Mouse (Mus musculus): Measurements from ENCODE around the gene Supt4a.

The Supt4a gene

GRCm38 (mm10) chr11:87737175-87737740, at the start of gene Supt4a:
Gene Supt4a, plus strand, starts transcription at chr11:87737552.
- peak; percentile 93 to 95 for DNase-seq (ENCODE audit: low spot score in 2 of 2)

GRCm38 (mm10) chr11:87688478-87689203, 48.7 kb upstream of the Supt4a start:
- no peak for DNase-seq (ENCODE audit: low spot score in 2 of 2)

- DNase-seq (ENCODE audit: low spot score in 2 of 2): peak; percentile 42 to 63
These were observed 47.9 kb upstream of the Supt4a start for GRCm38 (mm10) chr11:87689402-87689808.

DNA sequence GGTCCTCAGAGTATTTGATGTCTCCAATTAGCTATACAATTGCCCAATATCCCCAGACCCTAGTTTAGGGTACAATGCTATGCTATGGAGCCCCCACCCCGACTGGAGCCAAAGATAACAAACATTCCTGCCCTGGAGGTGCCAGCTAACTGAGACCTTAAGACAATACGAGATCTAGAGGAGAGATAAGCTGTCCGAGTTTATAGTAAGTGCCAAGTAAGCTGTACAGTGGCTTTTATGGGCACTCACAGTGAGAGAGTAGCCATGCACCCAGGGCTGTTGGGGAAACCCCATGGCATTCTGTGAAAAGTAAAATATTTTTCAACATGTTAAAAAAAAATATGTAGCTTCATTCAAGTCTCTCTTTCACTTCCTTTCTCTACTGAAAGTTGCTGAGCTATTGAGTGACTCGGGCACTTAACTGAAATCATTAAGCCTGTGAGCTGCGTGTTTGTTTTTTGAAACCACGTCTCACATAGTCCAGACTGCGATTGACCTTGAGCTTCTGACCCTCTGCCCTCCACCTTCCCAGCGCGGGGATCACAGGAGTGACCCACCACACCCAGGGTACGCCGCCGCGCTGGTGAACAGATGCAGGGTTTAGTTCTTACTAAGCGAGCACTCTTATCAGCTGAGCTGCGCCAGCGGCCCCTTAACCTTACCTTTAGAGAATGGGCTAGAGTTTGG, 47.2 kb upstream of the Supt4a start:
- DNase-seq (ENCODE audit: low spot score in 2 of 2): no peak

GRCm38 (mm10) chr11:87697131-87697682, 40.1 kb upstream of the Supt4a start:
- DNase-seq (ENCODE audit: low spot score in 2 of 2): peak in 1 of 2 experiments; percentile 14

- no peak for DNase-seq (ENCODE audit: low spot score in 2 of 2)
These were observed 39.2 kb upstream of the Supt4a start for GRCm38 (mm10) chr11:87698126-87698525.

- DNase-seq (ENCODE audit: low spot score in 2 of 2): no peak
These were observed 36.2 kb upstream of the Supt4a start for GRCm38 (mm10) chr11:87701108-87701507.

GRCm38 (mm10) chr11:87701877-87702620, 35.3 kb upstream of the Supt4a start:
- DNase-seq (ENCODE audit: low spot score in 2 of 2): no peak

DNA sequence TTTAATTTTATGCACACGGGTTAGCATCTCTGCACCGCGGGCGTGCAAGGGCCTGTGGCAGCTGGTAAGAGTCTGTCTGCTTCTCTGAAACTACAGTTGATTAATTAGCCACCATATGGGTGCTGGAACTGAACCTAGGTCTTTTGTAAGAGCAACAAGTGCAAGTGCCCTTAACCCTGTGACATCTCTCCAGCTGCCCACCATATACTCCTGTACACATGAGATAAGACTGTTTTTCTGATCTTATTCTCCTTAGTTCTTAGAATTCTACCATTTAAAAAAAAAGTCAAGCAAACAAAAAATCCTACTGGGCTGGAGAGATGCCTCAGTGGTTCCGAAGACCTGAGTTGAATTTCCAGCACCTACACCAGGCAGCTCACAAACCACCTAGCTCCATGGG, 33.7 kb upstream of the Supt4a start:
- DNase-seq (ENCODE audit: low spot score in 2 of 2): no peak

DNA sequence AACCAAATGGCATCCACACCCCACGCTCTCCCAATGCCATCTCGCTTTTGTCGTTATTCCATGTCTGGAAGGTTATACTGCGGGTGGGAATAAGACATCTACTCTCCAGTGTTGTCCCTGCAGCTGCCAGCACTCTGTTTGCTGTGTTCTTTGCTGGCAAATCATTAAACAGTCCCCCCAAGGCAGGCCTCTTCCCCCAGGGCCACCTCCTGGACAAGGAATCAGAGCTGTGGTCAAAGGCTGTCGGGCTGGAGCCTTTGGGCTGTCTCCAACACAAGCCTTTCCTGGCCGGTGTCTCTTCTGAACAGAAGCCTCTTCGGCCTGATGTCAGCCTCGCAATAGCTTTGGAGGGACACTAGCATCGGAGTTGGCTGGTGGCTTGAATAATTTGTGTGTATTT, 33.1 kb upstream of the Supt4a start:
- DNase-seq (ENCODE audit: low spot score in 2 of 2): no peak

- DNase-seq (ENCODE audit: low spot score in 2 of 2): no peak
These were observed 29.8 kb upstream of the Supt4a start for GRCm38 (mm10) chr11:87707570-87707969.

GRCm38 (mm10) chr11:87708979-87709378, 28.4 kb upstream of the Supt4a start:
- no peak for DNase-seq (ENCODE audit: low spot score in 2 of 2)

- DNase-seq (ENCODE audit: low spot score in 2 of 2): peak; percentile 64 to 77
These were observed 27.7 kb upstream of the Supt4a start for GRCm38 (mm10) chr11:87709513-87710261.

- DNase-seq (ENCODE audit: low spot score in 2 of 2): peak in 1 of 2 experiments; percentile 12
These were observed 27.1 kb upstream of the Supt4a start for GRCm38 (mm10) chr11:87710262-87710615.

DNA sequence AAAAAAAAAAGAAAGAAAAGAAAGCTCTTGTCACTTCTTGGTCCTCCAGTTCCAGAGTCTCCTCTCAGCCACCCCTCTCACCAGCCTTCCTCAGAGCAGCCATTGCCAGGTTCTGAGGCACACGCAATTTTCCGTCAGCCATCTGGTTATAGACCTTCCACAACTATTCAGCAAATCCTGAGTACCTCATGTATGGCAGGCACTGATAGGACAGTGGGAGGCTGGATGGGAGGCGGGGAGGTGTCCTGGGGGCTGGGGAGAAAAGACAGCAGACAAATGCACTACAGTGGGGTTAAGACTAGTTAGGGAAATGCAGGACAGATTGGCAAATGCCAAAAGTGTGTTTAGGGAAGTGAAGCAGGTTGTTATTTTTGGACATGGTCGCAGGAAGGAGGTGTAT, 25.2 kb upstream of the Supt4a start:
- no peak for DNase-seq (ENCODE audit: low spot score in 2 of 2)

- no peak for DNase-seq (ENCODE audit: low spot score in 2 of 2)
These were observed 21.4 kb upstream of the Supt4a start for GRCm38 (mm10) chr11:87715999-87716398.

DNA sequence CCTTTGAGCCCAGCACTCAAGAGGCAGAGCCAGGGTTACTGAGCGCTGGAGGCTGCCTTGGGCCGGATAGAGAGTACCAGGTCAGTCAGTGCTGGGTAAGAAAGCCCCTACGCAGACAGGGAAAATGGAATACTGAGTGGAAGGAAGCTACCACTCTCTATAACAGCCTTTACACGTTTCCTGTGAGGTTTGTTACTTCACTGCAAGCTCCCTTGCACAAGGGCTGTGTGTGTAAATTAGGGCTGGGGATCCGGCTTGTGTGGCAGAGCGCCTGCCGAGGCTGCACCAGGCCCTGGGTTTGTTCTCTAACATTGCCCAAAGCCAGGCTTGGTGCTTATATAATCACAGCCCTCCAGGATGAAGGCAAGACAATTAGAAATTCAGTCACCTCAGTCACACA, 17.8 kb upstream of the Supt4a start:
- no peak for DNase-seq (ENCODE audit: low spot score in 2 of 2)

DNA sequence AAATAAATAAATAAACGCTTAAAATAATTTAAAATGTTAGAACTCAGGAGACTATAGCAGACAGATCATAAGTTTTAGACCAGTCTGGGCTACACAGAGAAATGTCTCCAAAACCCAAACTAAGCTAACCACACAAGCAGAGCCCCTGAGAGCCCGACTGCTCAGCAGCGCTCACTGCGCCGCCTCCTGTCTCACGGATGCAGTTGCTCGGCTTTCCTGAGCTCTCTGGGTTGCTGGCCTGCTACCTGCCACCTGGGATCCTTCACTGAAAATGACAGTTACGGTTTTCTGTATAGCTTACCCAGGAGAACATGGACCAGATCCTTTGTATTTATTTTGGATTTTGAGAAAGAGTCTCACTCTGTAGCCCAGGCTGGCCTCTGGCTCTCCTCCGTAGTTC, 17.0 kb upstream of the Supt4a start:
- DNase-seq (ENCODE audit: low spot score in 2 of 2): no peak

- no peak for DNase-seq (ENCODE audit: low spot score in 2 of 2)
These were observed 16.5 kb upstream of the Supt4a start for GRCm38 (mm10) chr11:87720839-87721238.

GRCm38 (mm10) chr11:87722168-87722567, 15.2 kb upstream of the Supt4a start:
- DNase-seq (ENCODE audit: low spot score in 2 of 2): no peak

DNA sequence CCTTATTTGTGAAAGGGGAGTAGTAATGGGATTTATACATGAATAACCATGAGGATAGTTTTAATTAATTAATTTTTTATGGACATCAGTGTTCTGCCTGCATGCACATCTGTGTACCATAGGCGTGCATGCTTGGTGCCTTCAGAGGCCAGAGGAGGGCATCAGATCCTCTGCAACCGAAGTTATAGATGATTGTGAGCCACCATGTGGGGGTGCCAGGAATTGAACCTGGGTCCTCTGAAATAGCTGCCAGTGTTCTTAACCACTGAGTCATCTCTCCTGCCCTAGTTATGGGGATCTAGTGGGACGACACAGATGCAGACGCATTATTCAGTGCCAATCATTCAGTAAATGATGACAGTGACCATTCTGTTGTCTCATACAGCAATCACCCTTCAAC, 14.5 kb upstream of the Supt4a start:
- DNase-seq (ENCODE audit: low spot score in 2 of 2): no peak

Data from urinary bladder, adult 18-20 months (tissue).